Mouse (Mus musculus): ENCODE measurements around the gene Mapk13. TPM values are rescaled to one million over a fixed set of nuclear protein-coding genes. Genes with fewer than 3 reads are reported as not detected.
"Not testable (repeated sequence)": the region's sequence is repeated elsewhere in the genome, so short reads cannot be mapped to it uniquely, and the experiment has no call there.

The Mapk13 gene
- polyA plus RNA-seq, 1 experiment from 2014 or later, result 31.8 TPM

DNA sequence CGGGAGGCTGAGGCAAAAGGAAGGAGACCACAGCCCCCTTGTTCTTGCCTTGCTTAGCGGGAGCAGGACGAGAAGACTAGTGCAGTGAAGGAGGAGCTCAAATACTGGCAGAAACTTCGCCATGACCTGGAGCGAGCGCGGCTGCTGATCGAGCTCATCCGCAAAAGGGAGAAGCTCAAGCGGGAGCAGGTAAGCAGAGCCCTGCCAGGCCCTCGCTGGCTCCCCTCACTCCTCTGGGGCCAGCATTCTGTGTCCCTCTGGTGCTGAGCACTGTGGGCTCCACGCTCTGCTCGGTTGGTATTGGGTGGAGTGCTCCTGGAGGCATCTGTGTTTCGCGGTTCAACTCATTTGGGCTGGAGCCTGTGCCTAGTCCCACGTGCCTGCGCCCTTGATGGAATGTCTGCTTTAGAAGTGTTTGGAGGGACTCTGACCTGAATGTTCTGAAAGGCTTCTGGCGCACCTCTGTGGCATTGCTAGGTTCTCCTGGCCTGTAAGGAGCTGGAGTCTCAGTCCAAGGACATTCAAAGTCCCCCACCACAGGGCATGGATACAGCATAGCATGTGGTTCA lies 45.5 kb downstream of the Mapk13 start:
- 86% methylated on average over 16 of the region's 18 CpGs for WGBS
- H3K4me3 ChIP-seq (ENCODE audit: low read depth, low read length), result no peak overlapping the region
- H3K4me1 ChIP-seq (ENCODE audit: control insufficient read depth, insufficient read depth, low read length), result no peaks in the 10 kb centered on the region
- H3K9ac ChIP-seq (ENCODE audit: low read depth, low read length), result no peak overlapping the region
- peaks cover 95% of the 10 kb centered on the region for H3K36me3 ChIP-seq (ENCODE audit: control insufficient read depth, insufficient read depth, low read length)
- no peak overlapping the region for H3K27ac ChIP-seq (replicated peaks; ENCODE audit: low read depth, low read length)
- H3K27me3 ChIP-seq (replicated peaks; ENCODE audit: control insufficient read depth, insufficient read depth, low read length), result no peaks in the 10 kb centered on the region
- ATAC-seq (ENCODE audit: low read depth), result no peak
- no peak for DNase-seq (ENCODE audit: low spot score)
- H3K9me3 ChIP-seq (ENCODE audit: control insufficient read depth, low read length), result no peaks in the 10 kb centered on the region
- H3K4me2 ChIP-seq (ENCODE audit: low read depth, low read length), result no peak overlapping the region

DNA sequence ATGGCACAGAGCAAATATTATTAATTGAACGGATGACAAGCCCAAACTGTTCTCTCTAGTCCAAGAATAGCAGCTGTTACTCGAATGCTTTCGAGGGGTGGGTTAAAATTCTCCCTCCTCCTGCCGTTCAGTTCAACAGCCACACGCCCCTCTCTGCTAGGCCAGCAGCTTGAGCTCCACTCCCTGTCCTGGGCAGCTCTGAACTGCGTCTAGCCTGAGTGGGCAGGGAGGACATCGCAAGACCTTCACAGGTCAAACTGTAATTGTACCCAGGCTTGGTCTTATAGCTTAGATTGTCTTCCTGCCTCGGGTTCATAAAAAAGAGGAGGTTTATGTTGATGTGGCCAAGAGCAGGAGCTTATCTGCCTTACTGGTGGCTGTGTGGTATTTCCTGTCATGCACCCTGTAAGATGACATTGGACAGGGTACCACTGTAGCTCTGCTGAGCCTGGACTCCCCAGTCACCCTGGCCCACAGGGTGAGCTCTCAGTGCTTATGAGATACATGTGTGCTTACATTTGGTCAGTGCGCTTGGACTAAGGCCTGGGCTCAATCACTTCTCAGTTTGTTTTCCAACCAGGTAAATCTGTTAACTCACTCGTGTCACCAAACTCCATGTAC lies 46.4 kb downstream of the Mapk13 start:
- no peaks in the 10 kb centered on the region for H3K4me1 ChIP-seq (ENCODE audit: control insufficient read depth, insufficient read depth, low read length)
- H3K27ac ChIP-seq (replicated peaks; ENCODE audit: low read depth, low read length), result no peak overlapping the region
- H3K36me3 ChIP-seq (ENCODE audit: control insufficient read depth, insufficient read depth, low read length), result peaks cover 94% of the 10 kb centered on the region
- H3K4me3 ChIP-seq (ENCODE audit: low read depth, low read length), result no peak overlapping the region
- no peak overlapping the region for H3K4me2 ChIP-seq (ENCODE audit: low read depth, low read length)
- WGBS, result 76% methylated on average over 10 of the region's 10 CpGs
- no peak for ATAC-seq (ENCODE audit: low read depth)
- H3K27me3 ChIP-seq (replicated peaks; ENCODE audit: control insufficient read depth, insufficient read depth, low read length), result no peaks in the 10 kb centered on the region
- DNase-seq (ENCODE audit: low spot score), result no peak
- H3K9me3 ChIP-seq (ENCODE audit: control insufficient read depth, low read length), result no peaks in the 10 kb centered on the region
- no peak overlapping the region for H3K9ac ChIP-seq (ENCODE audit: low read depth, low read length)

DNA sequence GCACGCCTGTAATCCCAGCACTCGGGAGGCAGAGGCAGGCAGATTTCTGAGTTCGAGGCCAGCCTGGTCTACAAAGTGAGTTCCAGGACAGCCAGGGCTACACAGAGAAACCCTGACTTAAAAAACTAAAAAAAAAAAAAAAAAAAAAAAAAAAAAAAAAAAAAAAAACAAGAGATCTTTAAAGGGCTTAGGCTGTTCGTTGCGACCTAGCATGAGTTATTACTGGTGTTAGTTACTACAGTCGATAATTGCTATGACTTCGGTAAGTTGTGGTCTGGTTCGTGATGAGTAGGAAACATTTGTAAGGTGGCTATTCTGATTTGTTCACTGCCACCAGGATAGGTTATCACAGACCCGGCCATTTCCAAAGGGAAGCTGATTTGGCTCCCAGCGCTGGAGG lies 47.2 kb downstream of the Mapk13 start:
- H3K4me2 ChIP-seq (ENCODE audit: low read depth, low read length); H3K27me3 ChIP-seq (replicated peaks; ENCODE audit: control insufficient read depth, insufficient read depth, low read length); DNase-seq (ENCODE audit: low spot score); H3K27ac ChIP-seq (replicated peaks; ENCODE audit: low read depth, low read length); H3K9ac ChIP-seq (ENCODE audit: low read depth, low read length); H3K4me1 ChIP-seq (ENCODE audit: control insufficient read depth, insufficient read depth, low read length); ATAC-seq (ENCODE audit: low read depth); H3K4me3 ChIP-seq (ENCODE audit: low read depth, low read length); H3K9me3 ChIP-seq (ENCODE audit: control insufficient read depth, low read length): not testable (repeated sequence)
- WGBS, result 94% methylated on average over 10 of the region's 10 CpGs
- H3K36me3 ChIP-seq (ENCODE audit: control insufficient read depth, insufficient read depth, low read length), result peaks cover 94% of the 10 kb centered on the region

- no peak overlapping the region for H3K4me3 ChIP-seq (ENCODE audit: low read depth, low read length)
- peaks cover 96% of the 10 kb centered on the region for H3K36me3 ChIP-seq (ENCODE audit: control insufficient read depth, insufficient read depth, low read length)
- DNase-seq (ENCODE audit: low spot score), result no peak
- H3K9me3 ChIP-seq (ENCODE audit: control insufficient read depth, low read length), result no peaks in the 10 kb centered on the region
- H3K27ac ChIP-seq (replicated peaks; ENCODE audit: low read depth, low read length), result no peak overlapping the region
- no peak overlapping the region for H3K9ac ChIP-seq (ENCODE audit: low read depth, low read length)
- ATAC-seq (ENCODE audit: low read depth), result no peak
- no peaks in the 10 kb centered on the region for H3K4me1 ChIP-seq (ENCODE audit: control insufficient read depth, insufficient read depth, low read length)
- H3K27me3 ChIP-seq (replicated peaks; ENCODE audit: control insufficient read depth, insufficient read depth, low read length), result no peaks in the 10 kb centered on the region
- H3K4me2 ChIP-seq (ENCODE audit: low read depth, low read length), result no peak overlapping the region
- 96% methylated on average over 25 of the region's 25 CpGs for WGBS
These were observed 48.0 kb downstream of the Mapk13 start for GRCm38 (mm10) chr17:28816875-28817811.

- 79% methylated on average over 2 of the region's 2 CpGs for WGBS
- no peaks in the 10 kb centered on the region for H3K4me1 ChIP-seq (ENCODE audit: control insufficient read depth, insufficient read depth, low read length)
- no peak overlapping the region for H3K4me3 ChIP-seq (ENCODE audit: low read depth, low read length)
- no peak overlapping the region for H3K9ac ChIP-seq (ENCODE audit: low read depth, low read length)
- ATAC-seq (ENCODE audit: low read depth) (no peak), DNase-seq (ENCODE audit: low spot score) (no peak)
- H3K4me2 ChIP-seq (ENCODE audit: low read depth, low read length), result no peak overlapping the region
- H3K9me3 ChIP-seq (ENCODE audit: control insufficient read depth, low read length), result no peaks in the 10 kb centered on the region
- H3K36me3 ChIP-seq (ENCODE audit: control insufficient read depth, insufficient read depth, low read length), result peaks cover 96% of the 10 kb centered on the region
- no peaks in the 10 kb centered on the region for H3K27me3 ChIP-seq (replicated peaks; ENCODE audit: control insufficient read depth, insufficient read depth, low read length)
- H3K27ac ChIP-seq (replicated peaks; ENCODE audit: low read depth, low read length), result no peak overlapping the region
These were observed 51.1 kb downstream of the Mapk13 start for GRCm38 (mm10) chr17:28820189-28820588.

DNA sequence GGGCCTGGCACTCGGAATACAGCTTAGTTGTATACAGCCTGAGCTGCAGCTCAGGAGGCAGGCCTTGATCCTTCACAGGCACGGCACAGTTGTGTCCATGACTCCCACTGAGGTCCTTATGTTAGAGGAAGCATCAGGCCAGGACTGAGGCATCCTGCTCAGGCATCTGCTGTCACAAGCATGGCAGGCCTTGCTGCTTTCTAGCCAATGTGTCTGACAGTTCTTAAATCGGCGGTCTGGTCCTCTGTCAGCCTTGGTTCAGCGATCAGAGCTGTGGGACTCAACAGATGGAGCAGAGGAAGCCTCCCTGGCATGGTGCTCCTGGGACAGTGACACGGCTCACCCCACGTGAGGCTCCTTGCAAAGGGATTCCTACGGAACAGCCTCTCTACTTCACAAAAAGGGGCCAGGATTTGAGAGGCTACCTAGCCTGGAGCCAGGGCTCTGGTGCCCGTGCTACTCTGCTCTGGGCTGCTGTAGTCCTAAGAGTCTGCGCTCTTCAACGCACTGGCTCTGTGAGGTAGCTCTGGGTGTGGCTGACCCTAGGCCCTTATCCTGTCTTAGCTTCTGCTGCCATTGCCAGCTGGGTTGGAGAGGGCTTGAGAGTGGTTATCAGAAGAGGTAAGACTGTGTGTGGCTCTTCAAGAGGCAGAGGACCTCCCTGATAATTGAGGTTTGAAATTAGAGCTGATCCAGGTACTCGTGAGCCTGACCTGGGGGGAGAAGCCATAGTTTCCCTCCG lies 54.1 kb downstream of the Mapk13 start:
- Histone ChIP-seq H3K9ac (ENCODE audit: low read depth, low read length) (no peak overlapping the region), H3K36me3 (ENCODE audit: control insufficient read depth, insufficient read depth, low read length) (peaks cover 97% of the 10 kb centered on the region)

GRCm38 (mm10) chr17:28823749-28824148 lies 54.7 kb downstream of the Mapk13 start:
- no peak overlapping the region for H3K4me3 ChIP-seq (ENCODE audit: low read depth, low read length)
- WGBS, result 85% methylated on average over 11 of the region's 11 CpGs
- no peak overlapping the region for H3K27ac ChIP-seq (replicated peaks; ENCODE audit: low read depth, low read length)
- H3K27me3 ChIP-seq (replicated peaks; ENCODE audit: control insufficient read depth, insufficient read depth, low read length), result no peaks in the 10 kb centered on the region
- H3K36me3 ChIP-seq (ENCODE audit: control insufficient read depth, insufficient read depth, low read length), result peaks cover 97% of the 10 kb centered on the region
- no peak for DNase-seq (ENCODE audit: low spot score)
- no peak overlapping the region for H3K9ac ChIP-seq (ENCODE audit: low read depth, low read length)
- H3K4me2 ChIP-seq (ENCODE audit: low read depth, low read length), result no peak overlapping the region
- no peak for ATAC-seq (ENCODE audit: low read depth)
- H3K9me3 ChIP-seq (ENCODE audit: control insufficient read depth, low read length), result no peaks in the 10 kb centered on the region
- no peaks in the 10 kb centered on the region for H3K4me1 ChIP-seq (ENCODE audit: control insufficient read depth, insufficient read depth, low read length)

More for the DNA sequence above, 54.1 kb downstream of the Mapk13 start:
- ATAC-seq (ENCODE audit: low read depth), result no peak
- H3K9me3 ChIP-seq (ENCODE audit: control insufficient read depth, low read length), result no peaks in the 10 kb centered on the region
- no peak for DNase-seq (ENCODE audit: low spot score)
- H3K4me1 ChIP-seq (ENCODE audit: control insufficient read depth, insufficient read depth, low read length), result no peaks in the 10 kb centered on the region
- H3K4me3 ChIP-seq (ENCODE audit: low read depth, low read length), result no peak overlapping the region
- no peak overlapping the region for H3K4me2 ChIP-seq (ENCODE audit: low read depth, low read length)
- WGBS, result 90% methylated on average over 13 of the region's 13 CpGs
- no peak overlapping the region for H3K27ac ChIP-seq (replicated peaks; ENCODE audit: low read depth, low read length)
- no peaks in the 10 kb centered on the region for H3K27me3 ChIP-seq (replicated peaks; ENCODE audit: control insufficient read depth, insufficient read depth, low read length)

GRCm38 (mm10) chr17:28824896-28825295 lies 55.8 kb downstream of the Mapk13 start:
- 79% methylated on average over 6 of the region's 6 CpGs for WGBS
- no peak for DNase-seq (ENCODE audit: low spot score)
- H3K36me3 ChIP-seq (ENCODE audit: control insufficient read depth, insufficient read depth, low read length), result peaks cover 99% of the 10 kb centered on the region
- no peaks in the 10 kb centered on the region for H3K4me1 ChIP-seq (ENCODE audit: control insufficient read depth, insufficient read depth, low read length)
- no peaks in the 10 kb centered on the region for H3K27me3 ChIP-seq (replicated peaks; ENCODE audit: control insufficient read depth, insufficient read depth, low read length)
- no peak for ATAC-seq (ENCODE audit: low read depth)
- no peak overlapping the region for H3K4me2 ChIP-seq (ENCODE audit: low read depth, low read length)
- no peak overlapping the region for H3K9ac ChIP-seq (ENCODE audit: low read depth, low read length)
- H3K27ac ChIP-seq (replicated peaks; ENCODE audit: low read depth, low read length), result no peak overlapping the region
- H3K4me3 ChIP-seq (ENCODE audit: low read depth, low read length), result no peak overlapping the region
- H3K9me3 ChIP-seq (ENCODE audit: control insufficient read depth, low read length), result no peaks in the 10 kb centered on the region

Measured in embryonic facial prominence, embryonic 14.5 days (tissue).